Mouse (Mus musculus): Measurements from ENCODE around the gene Elmsan1.
A peak's percentile ranks its signal among the peaks of the same experiment; 100 is the strongest.

The Elmsan1 gene

GRCm38 (mm10) chr12:84215758-84216440 is 2.8 kb downstream of the Elmsan1 start:
- no peak for DNase-seq (ENCODE audit: low spot score)

DNA sequence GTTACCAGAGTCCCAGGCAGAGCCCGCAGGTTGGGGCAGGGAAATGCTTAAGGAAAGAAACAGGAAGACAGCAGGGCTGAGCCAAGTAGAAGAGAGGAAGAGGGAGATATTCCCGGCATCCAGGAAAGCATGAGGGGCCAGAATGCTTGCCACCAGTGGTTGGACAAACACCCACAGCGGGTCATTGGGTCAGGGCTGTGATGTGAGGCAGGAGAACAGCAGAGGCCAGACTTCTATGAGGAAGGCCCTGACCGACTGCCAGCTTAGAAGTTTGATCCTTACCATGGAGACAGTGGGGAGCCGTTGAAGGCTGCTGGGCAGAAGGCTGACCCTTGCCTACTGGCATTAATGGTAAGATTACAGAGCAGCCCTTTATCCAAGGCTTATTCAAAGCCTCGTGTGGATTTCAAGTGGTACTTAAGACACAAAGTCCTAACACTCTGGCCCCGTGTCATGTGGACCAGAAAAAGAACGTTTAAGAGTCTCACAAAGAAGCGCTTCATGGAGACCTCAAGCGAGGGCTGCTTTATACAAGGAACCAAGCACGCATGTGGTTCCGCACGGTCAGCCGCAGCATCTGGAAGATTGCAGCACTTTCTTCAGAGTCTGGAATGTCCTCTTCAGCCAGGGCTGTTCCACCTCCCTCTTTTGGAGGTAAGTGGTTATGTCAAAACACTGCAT is 4.0 kb downstream of the Elmsan1 start:
- no peak for DNase-seq (ENCODE audit: low spot score)

- no peak for DNase-seq (ENCODE audit: low spot score)
Observed at GRCm38 (mm10) chr12:84212297-84212696, 6.4 kb downstream of the Elmsan1 start.

- no peak for DNase-seq (ENCODE audit: low spot score)
Observed at GRCm38 (mm10) chr12:84211021-84211538, 7.6 kb downstream of the Elmsan1 start.

- DNase-seq (ENCODE audit: low spot score): no peak
Observed at GRCm38 (mm10) chr12:84210288-84210687, 8.4 kb downstream of the Elmsan1 start.

GRCm38 (mm10) chr12:84209093-84209492 is 9.6 kb downstream of the Elmsan1 start:
- DNase-seq (ENCODE audit: low spot score): no peak

- no peak for DNase-seq (ENCODE audit: low spot score)
Observed at GRCm38 (mm10) chr12:84207209-84207817, 11.4 kb downstream of the Elmsan1 start.

GRCm38 (mm10) chr12:84206525-84206924 is 12.2 kb downstream of the Elmsan1 start:
- DNase-seq (ENCODE audit: low spot score): no peak

DNA sequence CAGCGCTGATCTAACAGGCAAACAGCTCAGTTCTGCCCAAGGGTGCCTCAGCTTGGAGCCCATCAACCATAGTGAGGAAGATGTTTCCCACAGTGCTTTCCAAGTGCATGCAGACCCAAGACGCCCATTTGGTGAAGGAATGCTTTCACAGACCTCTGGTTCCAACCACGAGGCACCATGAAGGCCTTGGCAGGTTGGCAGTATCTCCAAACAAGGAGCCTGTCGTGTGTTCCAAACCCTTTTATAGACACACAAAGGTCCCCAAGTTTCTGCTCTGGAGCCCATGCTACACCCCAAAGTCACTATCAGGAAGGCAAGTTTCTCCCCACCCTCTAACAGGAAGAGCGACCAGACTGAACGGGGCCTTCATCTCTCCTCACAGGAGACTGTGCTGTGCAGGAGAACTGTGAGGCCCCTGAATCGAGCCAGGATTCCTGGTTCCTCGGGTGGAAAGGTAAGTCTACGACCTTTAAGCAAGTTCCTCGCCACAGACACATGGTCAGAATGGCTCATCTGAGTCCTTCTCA is 13.0 kb downstream of the Elmsan1 start:
- no peak for DNase-seq (ENCODE audit: low spot score)

- no peak for DNase-seq (ENCODE audit: low spot score)
Observed at GRCm38 (mm10) chr12:84204662-84205061, 14.0 kb downstream of the Elmsan1 start.

GRCm38 (mm10) chr12:84203778-84204216 is 14.9 kb downstream of the Elmsan1 start:
- DNase-seq (ENCODE audit: low spot score): no peak

- DNase-seq (ENCODE audit: low spot score): no peak
Observed at GRCm38 (mm10) chr12:84203170-84203777, 15.4 kb downstream of the Elmsan1 start.

GRCm38 (mm10) chr12:84202561-84202960 is 16.1 kb downstream of the Elmsan1 start:
- no peak for DNase-seq (ENCODE audit: low spot score)

GRCm38 (mm10) chr12:84201686-84202484 is 16.8 kb downstream of the Elmsan1 start:
- DNase-seq (ENCODE audit: low spot score): no peak

GRCm38 (mm10) chr12:84201222-84201621 is 17.5 kb downstream of the Elmsan1 start:
- DNase-seq (ENCODE audit: low spot score): no peak

DNA sequence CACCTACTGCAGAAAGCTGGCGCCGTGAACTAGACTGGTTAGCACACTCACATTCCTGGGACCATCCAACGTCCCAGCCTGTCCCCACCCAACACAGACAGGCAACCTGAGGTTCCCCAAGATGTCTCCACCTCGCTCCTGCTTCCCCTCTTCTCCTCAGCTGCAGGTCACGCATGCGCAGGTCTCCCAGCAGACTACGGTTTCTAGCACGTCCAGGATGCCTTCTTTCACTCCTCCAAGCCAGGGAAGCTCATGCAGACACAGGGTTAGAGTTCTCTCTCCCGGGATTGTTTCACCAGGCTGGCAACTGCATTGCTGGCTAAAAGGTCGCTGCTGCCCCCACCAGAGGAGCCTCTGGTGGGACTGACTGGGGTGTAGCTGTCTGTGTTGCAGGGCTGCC is 19.8 kb downstream of the Elmsan1 start:
- no peak for DNase-seq (ENCODE audit: low spot score)

GRCm38 (mm10) chr12:84198076-84198679 is 20.5 kb downstream of the Elmsan1 start:
- DNase-seq (ENCODE audit: low spot score): no peak

DNA sequence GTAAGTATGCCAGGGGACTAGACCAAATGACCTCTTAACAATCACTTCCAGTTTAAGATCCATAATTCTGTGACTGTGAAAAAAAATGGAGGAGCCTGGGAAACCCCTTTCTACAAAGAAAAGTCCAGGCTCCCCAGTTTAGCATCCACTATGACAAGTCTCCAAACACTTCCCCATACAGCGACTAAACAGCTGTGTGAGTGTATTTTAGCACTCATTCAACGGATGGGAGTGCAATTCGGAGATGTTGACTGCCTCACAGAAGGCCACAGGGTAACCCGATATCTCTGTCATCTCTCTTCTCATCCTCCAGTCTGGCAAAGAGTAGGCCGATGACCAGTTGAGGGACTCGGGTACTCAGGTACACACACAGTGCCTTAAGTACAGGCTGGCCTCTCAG is 23.5 kb downstream of the Elmsan1 start:
- DNase-seq (ENCODE audit: low spot score): no peak

GRCm38 (mm10) chr12:84194400-84195109 is 24.1 kb downstream of the Elmsan1 start:
- DNase-seq (ENCODE audit: low spot score): no peak

- peak; percentile 76 for DNase-seq (ENCODE audit: low spot score)
Observed at GRCm38 (mm10) chr12:84193642-84194399, 24.9 kb downstream of the Elmsan1 start.
